Mouse (Mus musculus) liver, adult 2 months (tissue): ENCODE data around the gene Fat4. TPM values are rescaled to one million over a fixed set of nuclear protein-coding genes. Genes with fewer than 3 reads are reported as not detected.

Source experiments
- DNase-seq: peaks from one replicate; pipeline ENCODE4 v3.0.0-alpha.2; 2011; ENCODE audit warnings: low read depth, low spot score; ENCODE audit errors: extremely low read depth
- H3K27ac ChIP-seq: fragments of 200-500 bp; replicated peaks from 2 replicates; pipeline ENCODE4 v1.5.1; 2012; ENCODE audit warnings: low read depth, mild to moderate bottlenecking, control low read depth, inconsistent platforms, low read length; ENCODE audit not compliant: insufficient read depth
- H3K27me3 ChIP-seq: fragments of 200-500 bp; 2 replicates; pipeline ENCODE4 v1.6.1; 2012; ENCODE audit warnings: mild to moderate bottlenecking, moderate library complexity, low read length, inconsistent platforms; ENCODE audit not compliant: control insufficient read depth, insufficient read depth
- H3K36me3 ChIP-seq: fragments of 200-500 bp; 2 replicates; pipeline ENCODE4 v1.6.1; 2012; ENCODE audit warnings: low read length, inconsistent platforms; ENCODE audit not compliant: control insufficient read depth, insufficient read depth
- H3K4me1 ChIP-seq: fragments of 200-500 bp; 2 replicates; pipeline ENCODE4 v1.6.1; 2011; ENCODE audit warnings: low read length; ENCODE audit not compliant: control insufficient read depth, insufficient read depth
- H3K4me3 ChIP-seq: fragments of 200-500 bp; 2 replicates; pipeline ENCODE4 v1.5.1; 2011; ENCODE audit warnings: low read depth, mild to moderate bottlenecking, control low read depth, low read length, moderate library complexity; ENCODE audit not compliant: insufficient read depth
- H3K79me2 ChIP-seq: fragments of 200-500 bp; 2 replicates; pipeline ENCODE4 v1.6.1; 2012; ENCODE audit warnings: inconsistent platforms, mild to moderate bottlenecking, low read length, moderate library complexity; ENCODE audit not compliant: control insufficient read depth, insufficient read depth
- H3K9ac ChIP-seq: fragments of 200-500 bp; 2 replicates; pipeline ENCODE4 v1.6.1; 2012; ENCODE audit warnings: low read depth, mild to moderate bottlenecking, control low read depth, inconsistent platforms, low read length
- CTCF ChIP-seq: fragments of 200-500 bp; IDR thresholded peaks from 2 replicates; pipeline ENCODE4 v1.5.1; 2011; ENCODE audit warnings: low read depth, low read length, control low read depth
- POLR2A ChIP-seq: fragments of 200-500 bp; IDR thresholded peaks from 2 replicates; pipeline ENCODE4 v1.6.1; 2011; ENCODE audit warnings: low read length, control low read depth; ENCODE audit not compliant: insufficient read depth; ENCODE audit errors: extremely low read depth
- WGBS: fragments of 180-500 bp; shearing (Covaris S2); methylation state at CpG from one replicate; pipeline ENCODE4 v1.1.7; 2018; 5-methylcytosine and 5-hydroxymethylcytosine counted together
- polyA plus RNA-seq: library from polyadenylated mRNA; depleted of rRNA; stranded (reverse); fragments of >200 nt; gene quantifications from 2 replicates; pipeline ENCODE4 v1.2.3, GENCODE M21; 2012; rRNA removed
- total RNA-seq: library from RNA; depleted of rRNA; stranded (reverse); fragments of >200 nt; gene quantifications from 2 replicates; pipeline ENCODE4 v1.2.3, GENCODE M21; 2014; rRNA removed

Fat4 gene
- total RNA-seq (1.8 and 2.6 TPM in 2 replicates), polyA plus RNA-seq (0.16 and 0.27 TPM in 2 replicates)

- 2% methylated on average over 29 of the region's 29 CpGs for WGBS
Measured at GRCm38 (mm10) chr3:38886890-38887355, at the start of gene Fat4. TSS of gene Fat4 (plus strand) at chr3:38886940.

GRCm38 (mm10) chr3:38839438-38839837 lies 47.3 kb upstream of the Fat4 start:
- no peak for TF ChIP-seq POLR2A
- no peak for TF ChIP-seq CTCF
- H3K4me1 ChIP-seq: no peaks in the 10 kb centered on the region
- no peak overlapping the region for H3K27ac ChIP-seq
- no peaks in the 10 kb centered on the region for H3K79me2 ChIP-seq
- no peaks in the 10 kb centered on the region for H3K27me3 ChIP-seq
- DNase-seq: no peak
- H3K36me3 ChIP-seq: no peaks in the 10 kb centered on the region
- WGBS: 82% methylated on average over 2 of the region's 2 CpGs
- H3K4me3 ChIP-seq: no peak overlapping the region
- no peak overlapping the region for H3K9ac ChIP-seq

More at GRCm38 (mm10) chr3:38886890-38887355, at the start of gene Fat4:
- H3K27ac ChIP-seq: peak within 1 kb of the TSS; percentile 25; the same call in 1 of the 2 replicates
- H3K79me2 ChIP-seq: no peaks in the 10 kb centered on the region
- DNase-seq: no peak
- H3K4me3 ChIP-seq: peak within 1 kb of the TSS; percentile 91
- peak within 1 kb of the TSS; percentile 69 for H3K9ac ChIP-seq
- peaks cover 8% of the 10 kb centered on the region for H3K27me3 ChIP-seq
- no peaks in the 10 kb centered on the region for H3K36me3 ChIP-seq
- TF ChIP-seq CTCF (no peak), POLR2A (no peak)
- peaks cover 3% of the 10 kb centered on the region; the same call in 1 of the 2 replicates for H3K4me1 ChIP-seq

GRCm38 (mm10) chr3:38843000-38843538 lies 43.7 kb upstream of the Fat4 start:
- no peak for DNase-seq
- no peak for TF ChIP-seq CTCF
- TF ChIP-seq POLR2A: no peak

GRCm38 (mm10) chr3:38846602-38847382 lies 39.9 kb upstream of the Fat4 start:
- no peaks in the 10 kb centered on the region for H3K79me2 ChIP-seq
- no peak for TF ChIP-seq POLR2A
- H3K27me3 ChIP-seq: no peaks in the 10 kb centered on the region
- no peak for DNase-seq
- WGBS: 25% methylated on average over 11 of the region's 11 CpGs
- no peak overlapping the region for H3K27ac ChIP-seq
- H3K36me3 ChIP-seq: no peaks in the 10 kb centered on the region
- H3K4me3 ChIP-seq: no peak overlapping the region
- no peaks in the 10 kb centered on the region for H3K4me1 ChIP-seq
- H3K9ac ChIP-seq: no peak overlapping the region

More at GRCm38 (mm10) chr3:38843000-38843538, 43.7 kb upstream of the Fat4 start:
- no peak overlapping the region for H3K4me3 ChIP-seq
- no peaks in the 10 kb centered on the region for H3K79me2 ChIP-seq
- H3K9ac ChIP-seq: no peak overlapping the region
- H3K4me1 ChIP-seq: no peaks in the 10 kb centered on the region
- WGBS: 93% methylated on average over 7 of the region's 7 CpGs
- H3K27ac ChIP-seq: no peak overlapping the region
- no peaks in the 10 kb centered on the region for H3K36me3 ChIP-seq
- H3K27me3 ChIP-seq: no peaks in the 10 kb centered on the region

- no peak for DNase-seq
- Histone ChIP-seq H3K36me3 (no peaks in the 10 kb centered on the region), H3K4me3 (no peak overlapping the region), H3K27me3 (no peaks in the 10 kb centered on the region), H3K27ac (no peak overlapping the region), H3K79me2 (no peaks in the 10 kb centered on the region), H3K4me1 (no peaks in the 10 kb centered on the region), H3K9ac (no peak overlapping the region)
- 80% methylated on average over 3 of the region's 3 CpGs for WGBS
- no peak for TF ChIP-seq POLR2A
- TF ChIP-seq CTCF: no peak
Measured at GRCm38 (mm10) chr3:38849077-38849476, 37.7 kb upstream of the Fat4 start.

- H3K27me3 ChIP-seq: no peaks in the 10 kb centered on the region
- no peak overlapping the region for H3K27ac ChIP-seq
- TF ChIP-seq POLR2A (no peak), CTCF (peak; percentile 31; the same call in 1 of the 2 replicates)
- peak; percentile 27 for DNase-seq
- H3K79me2 ChIP-seq: no peaks in the 10 kb centered on the region
- H3K4me1 ChIP-seq: no peaks in the 10 kb centered on the region
- no peaks in the 10 kb centered on the region for H3K36me3 ChIP-seq
- 24% methylated on average over 6 of the region's 6 CpGs for WGBS
- H3K9ac ChIP-seq: no peak overlapping the region
- no peak overlapping the region for H3K4me3 ChIP-seq
Measured at GRCm38 (mm10) chr3:38849536-38849935, 37.2 kb upstream of the Fat4 start.
